Mouse (Mus musculus): ENCODE data around the gene Hoxd3.

Hoxd3 gene

GRCm38 (mm10) chr2:74732513-74733316 is 21.0 kb downstream of the Hoxd3 start:
- no peak for DNase-seq

- DNase-seq, result no peak
Measured at GRCm38 (mm10) chr2:74733317-74733661, 21.6 kb downstream of the Hoxd3 start.

GRCm38 (mm10) chr2:74733765-74734164 is 22.0 kb downstream of the Hoxd3 start:
- no peak for DNase-seq

GRCm38 (mm10) chr2:74734451-74734850 is 22.7 kb downstream of the Hoxd3 start:
- DNase-seq, result no peak

GRCm38 (mm10) chr2:74734996-74735811 is 23.5 kb downstream of the Hoxd3 start:
- DNase-seq, result no peak

- DNase-seq, result peak; percentile 8
Measured at GRCm38 (mm10) chr2:74735851-74736687, 24.3 kb downstream of the Hoxd3 start.

- DNase-seq, result no peak
Measured at GRCm38 (mm10) chr2:74736688-74737577, 25.2 kb downstream of the Hoxd3 start.

- DNase-seq, result peak; percentile 4
Measured at GRCm38 (mm10) chr2:74737578-74738070, 25.9 kb downstream of the Hoxd3 start.

GRCm38 (mm10) chr2:74738623-74739475 is 27.1 kb downstream of the Hoxd3 start:
- DNase-seq, result no peak

GRCm38 (mm10) chr2:74739476-74739800 is 27.7 kb downstream of the Hoxd3 start:
- DNase-seq, result no peak

GRCm38 (mm10) chr2:74739869-74740268 is 28.1 kb downstream of the Hoxd3 start:
- no peak for DNase-seq

- peak; percentile 12 for DNase-seq
Measured at GRCm38 (mm10) chr2:74740311-74741091, 28.8 kb downstream of the Hoxd3 start.

- DNase-seq, result peak; percentile 1
Measured at GRCm38 (mm10) chr2:74741252-74741978, 29.7 kb downstream of the Hoxd3 start.

- DNase-seq, result no peak
Measured at GRCm38 (mm10) chr2:74741979-74742277, 30.2 kb downstream of the Hoxd3 start.

- no peak for DNase-seq
Measured at GRCm38 (mm10) chr2:74745540-74746297, 34.0 kb downstream of the Hoxd3 start.

GRCm38 (mm10) chr2:74746298-74746921 is 34.7 kb downstream of the Hoxd3 start:
- no peak for DNase-seq

- no peak for DNase-seq
Measured at GRCm38 (mm10) chr2:74747006-74747405, 35.3 kb downstream of the Hoxd3 start.

GRCm38 (mm10) chr2:74747661-74748141 is 36.0 kb downstream of the Hoxd3 start:
- DNase-seq, result no peak
